Mouse (Mus musculus) lung, adult 2 months (tissue): ENCODE measurements around the gene Spef1.

ENCODE experiments used
- CTCF ChIP-seq: fragments of 200-500 bp; IDR thresholded peaks from 2 replicates; pipeline ENCODE4 v1.5.1; 2011; ENCODE audit warnings: mild to moderate bottlenecking, low read length, control low read depth; ENCODE audit not compliant: insufficient read depth
- POLR2A ChIP-seq: fragments of 200-500 bp; IDR thresholded peaks from 2 replicates; pipeline ENCODE4 v1.6.1; 2011; ENCODE audit warnings: low read depth, mild to moderate bottlenecking, control low read depth, low read length, borderline replicate concordance; ENCODE audit errors: extremely low read depth

DNA sequence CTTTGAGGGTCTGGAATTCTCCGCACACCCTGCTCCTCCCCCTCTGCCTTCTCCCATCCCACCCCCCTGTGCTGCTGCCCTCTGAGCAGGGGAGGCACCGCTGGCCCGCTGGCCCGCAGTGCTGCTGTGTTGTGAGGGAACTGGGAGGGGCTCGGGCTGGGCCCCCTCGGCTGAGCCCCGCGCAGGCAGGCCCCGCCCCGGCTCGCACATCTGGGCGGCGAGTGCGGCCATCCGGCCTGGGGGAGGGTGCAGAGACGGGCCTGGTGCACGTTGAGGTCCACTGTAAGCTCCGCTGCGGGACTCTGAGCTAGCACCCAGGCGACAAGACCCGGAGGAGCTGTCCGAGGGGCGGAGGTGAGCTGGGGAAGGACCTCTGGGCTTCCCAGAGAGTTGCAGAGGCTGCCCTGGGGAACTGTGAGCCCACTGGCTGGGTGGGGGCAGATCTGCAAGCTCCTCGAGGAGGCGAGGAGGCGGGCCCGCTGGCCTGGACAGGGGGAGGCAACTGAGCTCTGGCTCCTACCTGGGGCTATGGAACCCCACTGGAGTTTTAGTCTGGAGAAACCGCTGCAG lies 59.8 kb downstream of the Spef1 start, which contains the start of gene Hspa12b:
- TF ChIP-seq CTCF = no peak
- peak; percentile 63; the same call in 1 of the 2 replicates for TF ChIP-seq POLR2A
